Mouse (Mus musculus): ENCODE measurements around the gene Tgfa.

Tgfa gene

DNA sequence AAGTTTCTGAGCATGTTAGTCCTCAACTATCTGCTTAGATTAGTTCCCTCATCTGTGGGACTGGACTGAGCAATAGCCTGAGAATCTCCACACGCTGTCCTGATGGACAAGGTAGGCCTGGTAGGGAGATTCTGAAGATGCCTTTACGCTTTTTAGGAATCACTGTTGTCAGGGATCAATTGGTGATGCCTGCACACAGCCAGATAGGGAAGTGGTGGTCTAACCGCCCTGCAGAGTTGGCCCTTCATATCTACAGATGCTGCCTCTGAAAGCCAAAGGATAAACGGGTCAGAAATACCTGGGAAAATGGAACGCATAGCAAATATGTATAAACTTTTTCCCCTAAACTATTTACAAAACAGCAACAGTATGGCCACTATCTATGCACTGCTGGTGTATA lies 37.3 kb downstream of the Tgfa start:
- no peak for DNase-seq (ENCODE audit: low spot score)

DNA sequence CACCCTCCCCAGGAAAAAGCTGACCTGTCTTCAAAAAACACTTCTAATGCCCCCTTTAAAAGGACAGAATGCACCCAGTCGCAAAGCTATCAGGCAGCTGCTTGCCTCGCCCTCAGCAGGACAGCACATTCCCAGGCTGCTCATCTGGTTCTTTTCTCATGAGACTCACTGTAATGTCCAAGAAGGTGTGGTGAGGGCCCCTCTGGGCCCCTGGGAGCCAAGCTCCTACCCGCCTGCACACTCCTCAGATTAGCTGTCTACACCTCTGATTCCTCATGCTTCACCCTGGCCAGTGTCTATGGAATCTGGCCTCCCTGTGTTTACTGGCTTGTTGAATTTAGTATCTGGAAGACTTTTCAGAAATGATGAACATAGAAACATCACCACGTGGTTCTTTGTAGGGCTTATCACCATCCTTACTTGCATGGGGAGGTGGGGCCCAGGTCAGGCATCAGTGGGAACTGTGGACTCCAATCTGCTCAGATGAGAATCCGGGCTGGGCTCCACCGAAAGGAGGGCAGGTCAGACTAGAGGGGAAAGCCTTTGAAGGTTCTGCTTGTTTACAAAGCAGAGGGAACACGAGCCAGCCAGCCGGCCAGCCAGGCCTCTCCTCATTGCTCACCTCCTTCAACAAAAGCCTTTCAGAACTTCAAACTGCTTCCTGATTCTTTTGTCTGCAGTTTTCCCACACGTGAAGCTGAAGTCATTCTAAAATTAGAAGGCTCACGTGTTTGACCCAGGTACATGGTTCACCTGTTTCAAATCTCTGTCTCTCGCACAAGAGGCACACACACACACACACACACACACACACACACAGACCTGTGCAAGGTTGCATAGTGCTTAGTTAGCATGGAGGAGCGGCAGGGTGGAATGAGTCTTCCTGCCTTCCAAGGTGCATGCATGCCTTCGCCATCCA lies 38.7 kb downstream of the Tgfa start:
- DNase-seq (ENCODE audit: low spot score) = no peak

DNA sequence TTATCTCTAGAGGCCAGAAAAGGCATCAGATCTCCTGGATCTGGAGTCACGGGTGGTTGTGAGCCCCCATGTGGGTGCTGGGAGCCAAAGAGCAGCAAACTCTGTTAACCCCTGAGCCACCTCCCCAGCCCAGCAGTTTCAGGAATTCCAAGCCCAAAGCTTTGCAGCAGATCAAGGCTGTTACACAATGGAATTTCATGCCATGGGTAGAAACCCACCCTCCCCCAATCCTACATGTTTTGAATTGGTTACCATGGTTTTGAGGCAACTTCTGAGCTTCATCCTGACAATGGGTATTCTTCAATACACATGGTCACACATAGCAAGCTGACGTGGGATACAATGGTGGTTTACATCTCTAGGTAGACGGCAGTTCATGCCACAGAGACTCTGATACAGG lies 49.8 kb downstream of the Tgfa start:
- DNase-seq (ENCODE audit: low spot score) = no peak

DNA sequence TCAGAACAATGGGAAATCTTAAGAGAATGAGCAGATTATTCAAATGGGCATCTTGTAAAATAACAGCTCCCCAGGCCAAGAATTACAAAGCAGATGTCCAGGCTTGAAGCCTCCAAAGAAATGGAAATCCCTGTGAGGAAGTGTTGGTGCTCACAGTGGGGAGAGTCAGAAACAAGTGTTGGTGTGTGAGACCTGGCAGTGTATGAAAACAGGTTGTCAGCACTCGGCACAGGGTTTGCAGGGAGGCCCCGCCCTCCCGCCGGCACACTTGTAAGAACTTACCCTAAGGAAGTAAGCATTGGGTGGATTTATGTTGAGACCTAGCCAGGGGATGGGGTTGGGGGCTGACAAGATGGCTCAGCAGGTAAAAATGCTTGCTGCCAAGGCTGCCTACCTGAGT lies 50.9 kb downstream of the Tgfa start:
- no peak for DNase-seq (ENCODE audit: low spot score)

DNA sequence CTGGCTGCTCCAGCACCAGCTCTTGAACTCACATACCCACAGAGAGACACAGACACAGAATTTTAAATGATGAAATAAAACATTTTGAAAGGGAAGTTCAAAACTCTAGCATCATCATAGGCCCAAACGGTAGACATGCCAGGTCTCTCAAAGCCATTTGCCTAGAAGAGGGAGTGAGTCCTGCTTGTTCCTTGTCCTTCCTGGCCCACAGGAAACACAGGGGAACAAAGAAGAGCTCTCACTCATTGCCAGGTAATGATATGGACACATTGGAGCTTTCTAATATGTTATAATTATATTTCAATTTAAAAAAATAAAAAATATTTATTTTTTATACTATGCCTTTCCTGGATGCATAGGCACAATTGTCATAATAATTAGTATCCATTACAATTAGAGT lies 53.5 kb downstream of the Tgfa start:
- DNase-seq (ENCODE audit: low spot score) = no peak

DNA sequence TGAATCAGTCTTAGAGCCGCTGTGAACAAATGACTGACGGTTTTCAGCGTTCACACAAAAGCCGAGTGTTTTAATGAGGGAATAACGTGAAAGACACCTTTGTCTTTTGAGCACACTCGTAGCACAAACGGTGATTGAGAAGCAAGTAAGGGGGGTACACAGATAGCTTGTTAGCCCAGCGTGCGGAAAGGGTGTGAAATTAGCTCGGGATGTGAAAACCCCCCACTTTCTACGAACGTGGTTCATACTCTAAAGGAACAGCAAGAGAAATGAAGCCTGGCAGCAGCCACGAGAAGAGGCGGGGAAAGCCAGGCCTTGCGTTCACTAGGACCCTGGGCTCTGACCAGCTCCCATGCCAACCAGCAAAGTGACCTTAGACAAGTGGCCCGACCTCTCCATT lies 54.0 kb downstream of the Tgfa start:
- DNase-seq (ENCODE audit: low spot score) = no peak

DNA sequence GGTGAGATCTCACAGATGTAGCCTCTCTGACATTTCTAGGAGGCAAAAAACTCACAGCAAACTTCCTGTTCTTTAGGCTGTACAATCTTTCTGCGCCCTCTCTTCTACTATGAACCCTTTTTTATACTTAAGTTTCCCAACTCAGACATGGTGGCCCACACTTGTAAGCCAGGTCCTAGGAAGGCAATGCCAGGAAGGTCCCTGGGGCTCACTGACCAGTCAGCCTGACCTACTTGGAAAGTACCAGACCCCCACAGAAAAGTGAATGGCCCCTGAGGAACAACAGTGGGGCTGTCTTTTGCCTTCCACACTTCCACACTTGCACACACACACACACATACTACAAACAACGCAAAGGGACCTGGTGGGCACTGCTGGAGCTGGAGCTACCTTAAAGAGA lies 55.2 kb downstream of the Tgfa start:
- DNase-seq (ENCODE audit: low spot score) = no peak

DNA sequence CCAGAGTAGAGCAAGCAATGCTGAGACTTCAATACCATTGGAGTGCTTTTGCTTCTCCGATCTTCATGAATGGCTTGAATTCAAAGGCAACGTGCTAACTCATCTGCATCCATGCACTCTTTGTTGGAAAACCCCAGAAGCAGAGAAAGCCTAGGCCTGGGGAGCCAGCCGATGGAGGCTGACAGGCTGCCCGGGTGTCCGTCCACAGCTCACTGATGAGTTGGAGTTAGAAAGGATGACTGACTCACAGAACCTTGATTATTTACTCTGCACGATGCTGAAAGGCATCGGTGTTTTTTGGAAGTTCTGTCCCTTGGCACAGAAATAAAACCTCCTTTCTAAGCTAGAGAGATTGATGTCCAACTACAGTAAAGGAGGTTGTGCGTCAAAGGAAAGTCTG lies 55.8 kb downstream of the Tgfa start:
- DNase-seq (ENCODE audit: low spot score) = no peak

DNA sequence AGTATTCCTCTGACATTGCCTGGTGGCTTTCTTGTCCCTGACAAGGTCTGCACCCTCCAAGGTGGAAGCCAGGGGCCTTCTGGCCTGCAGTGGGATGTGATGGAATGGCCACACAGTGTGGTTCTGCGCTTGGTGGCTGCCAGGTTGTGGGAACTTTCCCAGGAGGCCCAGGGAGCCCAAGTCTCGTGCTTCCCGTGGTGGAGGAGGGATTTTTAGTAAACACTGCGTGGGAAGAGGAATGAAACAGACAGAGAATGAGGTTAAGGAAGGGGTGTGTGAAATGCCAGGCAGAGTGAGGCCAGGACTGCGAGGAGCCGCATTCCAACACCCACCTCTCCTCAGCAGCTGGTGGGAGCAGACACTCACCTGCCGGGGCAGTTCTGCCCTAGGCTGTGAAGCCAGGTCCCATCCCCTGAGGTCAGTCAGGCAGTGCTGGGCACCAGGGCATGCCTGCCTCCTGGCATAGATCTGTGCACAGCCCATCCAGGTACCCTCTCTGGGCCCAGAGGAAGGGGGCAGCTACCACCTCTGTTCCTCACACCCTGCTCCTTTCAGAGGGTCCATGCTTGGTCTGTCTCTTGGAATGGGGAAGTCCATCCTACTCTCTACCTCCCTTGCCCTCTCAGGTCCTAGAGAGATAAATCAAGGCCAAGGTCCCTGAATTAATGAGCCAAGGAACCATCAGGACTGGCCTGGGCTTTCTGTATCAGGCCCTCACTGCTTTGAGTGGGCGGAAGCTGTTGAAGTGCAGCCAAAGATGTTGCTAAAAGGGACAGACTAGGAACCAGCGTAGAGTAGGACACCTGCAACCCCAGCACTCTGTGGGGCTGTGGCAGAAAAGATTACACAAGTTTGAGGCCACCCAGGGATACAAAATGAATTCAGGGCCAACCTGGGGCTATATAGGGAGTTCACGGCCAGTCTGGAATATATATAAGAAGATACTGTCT lies 57.4 kb downstream of the Tgfa start:
- DNase-seq (ENCODE audit: low spot score) = no peak

DNA sequence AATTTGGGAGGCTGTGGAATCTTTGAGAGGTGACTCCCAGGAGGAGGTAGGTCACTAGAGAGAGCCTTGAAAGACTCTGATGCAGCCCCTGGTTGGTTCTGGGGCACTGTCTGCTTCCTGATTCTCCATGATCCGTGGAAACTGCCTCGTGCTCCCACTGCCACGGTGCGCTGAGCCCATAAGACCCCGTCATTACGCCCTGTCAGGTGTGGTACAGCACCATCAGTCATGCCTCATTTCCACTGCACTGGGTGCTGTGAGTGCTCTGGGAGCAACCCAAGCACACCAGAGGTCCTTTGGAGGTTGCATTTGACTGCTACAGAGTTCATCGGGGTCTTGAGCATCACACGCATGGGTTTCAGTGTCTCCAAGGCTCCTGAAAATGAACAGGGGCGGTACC lies 60.9 kb downstream of the Tgfa start:
- no peak for DNase-seq (ENCODE audit: low spot score)

DNA sequence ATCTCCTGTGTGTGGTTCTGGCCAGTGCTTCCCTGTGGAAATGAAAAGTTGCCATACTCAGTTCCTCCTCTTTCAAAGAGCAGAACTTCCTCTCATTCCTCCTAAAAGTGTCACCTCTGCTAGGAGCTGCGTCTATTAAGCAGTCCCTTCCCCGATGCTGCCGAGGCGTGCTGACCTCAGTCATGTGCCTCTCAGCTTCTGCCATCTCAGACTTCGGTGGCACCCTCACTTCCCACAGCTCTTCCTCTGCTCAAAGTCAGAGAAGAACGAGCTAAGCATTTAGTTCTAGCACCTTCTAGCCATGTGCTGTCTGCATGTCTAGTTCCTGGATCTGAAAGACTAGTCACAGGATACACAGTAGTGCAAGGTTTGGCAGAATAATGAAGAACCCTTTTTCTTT lies 64.2 kb downstream of the Tgfa start:
- DNase-seq (ENCODE audit: low spot score) = no peak

DNA sequence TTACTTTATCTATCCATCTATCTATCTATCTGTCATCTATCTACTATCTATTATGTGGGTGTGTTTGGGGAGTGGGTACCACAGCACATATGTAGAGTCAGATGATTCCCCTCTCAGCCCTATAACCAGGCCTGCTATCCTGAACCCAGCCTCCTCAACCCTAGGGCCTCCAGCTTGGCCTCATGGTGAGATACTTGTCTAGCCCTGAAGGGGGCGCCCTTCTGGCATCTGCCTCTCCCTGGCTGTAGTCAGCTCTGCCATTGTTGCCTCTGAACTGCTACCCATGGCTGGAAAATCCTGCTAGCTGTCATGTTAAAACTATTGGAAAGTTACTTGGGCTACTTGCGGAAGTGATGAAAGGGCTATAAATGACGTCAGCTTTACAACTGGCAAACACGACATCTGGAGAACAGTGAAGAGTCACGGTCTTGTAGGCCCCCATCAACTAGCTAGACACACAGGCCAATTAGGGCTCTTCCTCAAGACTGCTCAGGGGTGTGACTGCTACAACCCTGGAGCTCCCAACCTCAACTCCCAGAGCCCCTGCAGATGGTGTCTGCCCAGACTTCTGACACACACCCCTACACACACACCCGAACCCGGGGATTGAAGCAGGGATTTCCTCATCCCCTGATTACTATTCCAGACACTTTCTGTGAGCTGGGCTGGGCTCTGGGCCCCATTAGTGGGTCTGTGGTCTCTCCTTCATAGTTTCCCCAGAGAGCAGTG lies 65.5 kb downstream of the Tgfa start:
- DNase-seq (ENCODE audit: low spot score) = no peak

DNA sequence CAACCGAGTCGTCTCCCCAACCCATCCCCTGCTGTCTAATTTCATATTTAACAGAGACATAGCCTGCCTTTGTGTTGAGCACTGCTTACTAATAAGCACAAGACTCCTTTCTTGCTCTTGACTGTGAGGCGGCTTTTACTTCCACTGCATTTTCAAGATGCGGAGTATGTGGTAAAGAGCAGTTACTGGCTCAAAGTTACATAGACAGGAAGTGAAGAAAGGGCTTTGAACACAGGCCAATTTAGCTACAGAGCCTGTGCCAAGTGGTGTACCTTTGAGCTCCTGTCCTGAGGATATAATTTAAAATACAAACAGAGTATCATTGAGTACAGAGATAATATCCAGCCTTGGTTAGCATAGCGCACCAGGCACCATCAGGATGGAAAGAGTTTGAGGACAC lies 71.8 kb downstream of the Tgfa start:
- DNase-seq (ENCODE audit: low spot score) = no peak

DNA sequence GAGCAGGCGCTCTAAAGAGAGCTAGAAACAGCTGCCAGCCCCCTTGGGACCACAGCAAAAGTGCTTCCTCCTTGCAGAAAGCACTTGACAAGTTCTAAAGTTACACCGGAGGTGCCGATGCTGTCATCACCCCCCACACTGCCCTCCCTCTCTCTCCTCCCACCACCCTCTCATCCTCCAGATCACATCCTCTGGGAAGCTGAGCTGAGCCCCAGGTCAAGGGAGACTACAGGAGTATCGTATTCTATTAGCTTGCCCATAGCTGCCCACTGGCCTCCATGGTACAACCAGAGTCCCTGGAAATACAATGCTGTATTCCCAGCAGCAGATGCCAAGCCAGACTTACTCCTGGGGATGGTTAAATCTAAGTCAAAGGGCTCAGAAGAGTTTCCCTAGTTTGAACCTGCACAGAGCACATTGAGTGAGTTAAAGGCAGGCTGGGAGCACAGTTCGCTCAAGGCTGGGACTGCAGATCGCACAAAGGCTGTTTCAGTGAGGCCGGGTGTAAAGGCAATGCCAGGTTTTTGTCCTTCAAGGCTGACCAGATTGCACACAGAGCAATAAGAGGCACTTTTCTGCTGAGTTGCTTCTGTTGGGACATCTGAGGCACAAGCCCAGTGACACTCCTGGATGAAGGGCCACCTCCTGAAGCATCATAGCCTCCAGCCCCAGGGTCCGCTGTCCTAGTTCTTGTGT lies 75.5 kb downstream of the Tgfa start:
- no peak for DNase-seq (ENCODE audit: low spot score)

DNA sequence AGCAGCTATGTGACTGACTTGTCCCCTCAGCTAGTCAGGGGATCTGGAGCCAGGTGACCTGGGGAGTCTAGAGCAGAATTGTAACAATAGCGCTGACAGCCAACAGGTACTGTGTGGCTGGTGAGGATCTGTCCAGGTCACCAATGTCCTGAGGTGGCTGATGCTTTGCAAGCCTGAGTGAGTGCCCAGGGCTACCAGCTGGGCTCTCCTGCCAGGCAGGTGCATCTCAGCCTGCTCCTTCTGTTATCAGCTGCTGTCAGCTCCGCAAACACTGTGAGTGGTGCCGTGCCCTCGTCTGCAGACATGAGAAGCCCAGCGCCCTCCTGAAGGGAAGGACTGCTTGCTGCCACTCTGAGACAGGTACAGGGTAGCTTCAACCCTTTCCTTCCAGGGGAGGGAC lies 76.1 kb downstream of the Tgfa start:
- no peak for DNase-seq (ENCODE audit: low spot score)

DNA sequence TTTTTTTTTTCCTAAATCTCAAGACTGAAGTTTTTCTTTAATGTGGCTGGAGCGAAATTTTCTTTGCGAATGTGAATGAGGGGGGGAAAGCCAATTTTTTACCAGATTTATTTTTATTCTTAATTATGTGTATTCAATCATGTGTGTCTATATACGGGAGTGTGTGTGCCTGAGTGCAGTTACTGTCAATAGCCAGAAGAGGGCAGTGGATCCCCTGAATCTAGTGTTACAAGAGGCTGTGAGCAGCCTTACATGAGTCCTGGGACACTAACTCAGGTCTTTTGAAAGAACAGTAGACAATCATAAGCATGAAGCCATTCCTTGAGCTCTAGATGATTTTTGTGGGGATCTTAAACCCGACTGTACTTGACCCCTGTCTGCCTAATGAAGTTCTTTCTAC lies 80.7 kb downstream of the Tgfa start:
- DNase-seq (ENCODE audit: low spot score) = no peak

DNA sequence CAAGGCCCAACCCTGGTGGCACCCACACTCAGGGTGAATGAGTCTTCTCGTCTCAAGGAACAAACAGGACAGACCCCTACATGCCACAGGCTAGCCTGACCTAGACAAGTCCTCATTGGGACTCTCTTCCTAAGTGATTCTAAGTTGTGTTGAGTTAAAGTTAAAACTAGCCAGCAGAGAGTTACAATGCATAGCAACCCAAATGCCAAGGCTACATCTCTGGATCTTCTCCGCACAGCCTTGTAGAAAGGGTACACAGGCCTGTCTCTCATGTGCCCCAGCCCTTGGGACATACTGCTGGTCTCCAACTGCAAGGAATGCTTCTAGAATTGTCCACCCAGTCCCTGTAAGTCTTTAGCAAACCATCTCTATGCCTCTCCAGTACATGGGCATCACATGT lies 81.8 kb downstream of the Tgfa start:
- no peak for DNase-seq (ENCODE audit: low spot score)

DNA sequence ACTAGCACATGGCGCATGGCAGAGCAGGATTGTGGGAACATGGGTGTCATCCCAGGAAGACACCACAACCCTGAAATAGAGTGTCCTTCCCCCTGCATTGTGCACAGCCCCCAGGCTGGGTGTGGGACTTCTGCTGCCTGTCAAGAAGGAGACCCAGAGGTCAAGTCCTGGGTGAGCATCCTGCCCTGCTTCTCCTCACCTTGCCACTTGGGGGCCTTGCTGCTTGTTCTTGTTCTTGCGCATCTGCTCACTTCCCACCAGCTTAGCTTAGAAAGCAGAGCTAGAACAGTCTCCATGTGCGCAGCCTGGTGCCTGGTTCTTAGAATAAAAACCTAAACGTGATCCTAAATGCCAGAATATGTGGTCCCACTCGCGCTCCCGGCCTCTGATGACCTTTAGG lies 82.6 kb downstream of the Tgfa start:
- DNase-seq (ENCODE audit: low spot score) = no peak

DNA sequence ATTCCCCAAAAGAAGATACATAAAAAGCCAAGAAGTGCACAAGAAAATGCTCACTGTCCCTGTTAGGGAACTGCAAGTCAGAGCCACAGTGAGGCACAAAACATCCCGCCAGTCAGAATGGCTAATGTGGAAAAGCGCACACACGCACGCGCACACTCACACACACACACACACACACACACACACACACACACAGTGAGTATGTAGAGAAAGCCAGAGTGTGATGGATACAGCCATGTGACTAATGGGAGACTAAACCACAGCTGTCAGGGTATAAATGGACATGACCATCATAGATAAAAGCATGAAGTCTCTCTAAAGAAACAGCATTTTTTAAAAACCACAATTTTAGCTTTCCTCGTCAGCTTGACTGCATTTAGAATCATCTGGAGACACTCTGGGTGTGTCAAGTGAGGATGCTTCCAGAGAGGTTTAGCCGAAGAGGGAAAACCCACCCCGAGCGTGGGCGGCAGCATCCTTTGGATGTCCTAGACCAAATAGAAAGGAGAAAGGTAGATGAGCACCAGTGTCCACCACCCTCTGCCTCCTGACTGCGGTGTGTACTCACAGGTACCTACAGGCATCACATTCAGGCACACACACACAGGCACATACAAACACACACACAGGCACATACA lies 86.7 kb downstream of the Tgfa start:
- DNase-seq (ENCODE audit: low spot score) = no peak

DNA sequence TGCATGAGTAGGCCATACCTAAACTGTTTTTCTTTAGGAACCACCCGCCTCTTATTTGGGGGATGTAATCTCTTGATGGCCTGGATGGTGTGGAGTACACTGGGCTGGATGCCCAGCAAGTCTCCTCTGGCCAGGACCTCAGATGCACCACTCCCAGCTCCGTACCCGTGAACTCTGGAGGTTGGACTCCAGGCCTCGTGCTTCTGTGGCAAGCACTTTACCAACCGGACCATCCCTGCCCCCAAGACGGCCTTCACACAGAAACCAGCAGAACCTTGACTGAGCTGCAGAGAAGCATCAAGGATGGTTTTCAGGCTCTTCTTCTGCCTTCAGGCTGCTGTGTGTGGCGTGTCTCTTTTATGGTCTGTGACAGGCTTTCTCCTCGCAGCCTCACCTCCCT lies 98.3 kb downstream of the Tgfa start:
- no peak for DNase-seq (ENCODE audit: low spot score)

DNA sequence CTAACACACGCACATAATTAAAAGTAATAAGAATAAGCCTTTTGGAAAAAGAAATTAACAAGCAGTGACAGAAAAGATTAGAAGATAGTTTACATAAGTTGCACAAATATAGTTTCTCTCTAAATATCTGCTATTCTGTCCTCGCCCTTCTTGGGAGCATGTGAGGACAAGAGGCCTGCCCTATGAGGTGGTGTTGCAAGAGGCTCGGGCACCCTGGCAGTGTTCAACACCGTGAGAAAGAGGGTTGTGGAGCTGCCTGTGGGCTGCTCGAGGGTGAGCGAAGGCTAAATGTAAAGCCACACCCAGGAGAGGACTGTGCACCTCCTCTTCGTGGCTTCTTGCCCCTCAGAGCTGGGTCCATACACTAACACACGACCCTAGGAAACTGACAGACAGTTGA lies 100.4 kb downstream of the Tgfa start:
- no peak for DNase-seq (ENCODE audit: low spot score)

Measured in retina, embryonic 14.5 days (tissue).